Mouse (Mus musculus): ENCODE data around the gene Auts2.

GRCm38 (mm10) chr5:131650381-131650891 is 892.7 kb downstream of the Auts2 start:
- no peak for TF ChIP-seq POLR2A (IDR thresholded peaks at IDR 0.05; ENCODE audit: low read depth, low read length)
- no peak for TF ChIP-seq CTCF (conservative IDR thresholded peaks at IDR 0.05; ENCODE audit: insufficient read depth, insufficient read length, low read depth, low read length)

Data from kidney, adult 2 months (tissue).